Mouse (Mus musculus): Measurements from ENCODE around the gene Nubp2. TPM values are rescaled to one million over a fixed set of nuclear protein-coding genes. Genes with fewer than 3 reads are reported as not detected.
A peak's percentile ranks its signal among the peaks of the same experiment; 100 is the strongest.

Nubp2 gene
- polyA plus RNA-seq, 1 experiment from 2014 or later, result 53.2 TPM

GRCm38 (mm10) chr17:24878531-24878930 lies 7.6 kb downstream of the Nubp2 start:
- Histone ChIP-seq H3K4me2 (no peak overlapping the region), H3K36me3 (peaks cover 12% of the 10 kb centered on the region), H3K27ac (no peak overlapping the region), H3K4me1 (replicated peaks) (peaks cover 7% of the 10 kb centered on the region), H3K27me3 (no peaks in the 10 kb centered on the region; the same call in 1 of the 2 replicates), H3K4me3 (replicated peaks) (no peak overlapping the region), H3K9ac (replicated peaks) (no peak overlapping the region; the same call in 1 of the 2 replicates), H3K9me3 (no peaks in the 10 kb centered on the region)
- ATAC-seq (ENCODE audit: insufficient number of reproducible peaks, insufficient read depth, low FRiP score, low TSS enrichment, low read depth), result no peak
- 77% methylated on average over 8 of the region's 8 CpGs for WGBS

GRCm38 (mm10) chr17:24878117-24878397 lies 8.1 kb downstream of the Nubp2 start:
- H3K27me3 ChIP-seq, result no peaks in the 10 kb centered on the region; the same call in 1 of the 2 replicates
- no peak overlapping the region for H3K27ac ChIP-seq
- WGBS, result 25% methylated on average over 5 of the region's 5 CpGs
- H3K4me3 ChIP-seq (replicated peaks), result no peak overlapping the region
- peaks cover 8% of the 10 kb centered on the region for H3K36me3 ChIP-seq
- no peak overlapping the region for H3K4me2 ChIP-seq
- peak overlapping the region; percentile 42; the same call in 1 of the 2 replicates for H3K9ac ChIP-seq (replicated peaks)
- no peaks in the 10 kb centered on the region for H3K9me3 ChIP-seq
- peaks cover 7% of the 10 kb centered on the region for H3K4me1 ChIP-seq (replicated peaks)
- no peak for ATAC-seq (ENCODE audit: insufficient number of reproducible peaks, insufficient read depth, low FRiP score, low TSS enrichment, low read depth)

GRCm38 (mm10) chr17:24877336-24878116 lies 8.6 kb downstream of the Nubp2 start:
- Histone ChIP-seq H3K9ac (replicated peaks) (peak overlapping the region; percentile 42), H3K9me3 (no peaks in the 10 kb centered on the region), H3K36me3 (peaks cover 2% of the 10 kb centered on the region), H3K27ac (no peak overlapping the region), H3K27me3 (no peaks in the 10 kb centered on the region; the same call in 1 of the 2 replicates), H3K4me3 (replicated peaks) (no peak overlapping the region), H3K4me1 (replicated peaks) (peaks cover 7% of the 10 kb centered on the region), H3K4me2 (no peak overlapping the region)
- ATAC-seq (ENCODE audit: insufficient number of reproducible peaks, insufficient read depth, low FRiP score, low TSS enrichment, low read depth), result no peak
- WGBS, result 56% methylated on average over 10 of the region's 10 CpGs

- no peaks in the 10 kb centered on the region; the same call in 1 of the 2 replicates for H3K27me3 ChIP-seq
- no peaks in the 10 kb centered on the region for H3K36me3 ChIP-seq
- no peak overlapping the region for H3K9ac ChIP-seq (replicated peaks)
- ATAC-seq (ENCODE audit: insufficient number of reproducible peaks, insufficient read depth, low FRiP score, low TSS enrichment, low read depth), result no peak
- H3K4me2 ChIP-seq, result no peak overlapping the region
- WGBS, result 85% methylated on average over 8 of the region's 8 CpGs
- H3K4me3 ChIP-seq (replicated peaks), result no peak overlapping the region
- H3K9me3 ChIP-seq, result no peaks in the 10 kb centered on the region
- H3K27ac ChIP-seq, result no peak overlapping the region
- peaks cover 7% of the 10 kb centered on the region for H3K4me1 ChIP-seq (replicated peaks)
These were observed 11.2 kb downstream of the Nubp2 start for GRCm38 (mm10) chr17:24874989-24875388.

- Histone ChIP-seq H3K27me3 (no peaks in the 10 kb centered on the region; the same call in 1 of the 2 replicates), H3K9ac (replicated peaks) (no peak overlapping the region), H3K4me1 (replicated peaks) (peaks cover 7% of the 10 kb centered on the region), H3K36me3 (no peaks in the 10 kb centered on the region), H3K9me3 (no peaks in the 10 kb centered on the region), H3K4me2 (no peak overlapping the region), H3K4me3 (replicated peaks) (no peak overlapping the region), H3K27ac (no peak overlapping the region)
- 58% methylated on average over 1 of the region's 1 CpGs for WGBS
- ATAC-seq (ENCODE audit: insufficient number of reproducible peaks, insufficient read depth, low FRiP score, low TSS enrichment, low read depth), result no peak
These were observed 11.8 kb downstream of the Nubp2 start for GRCm38 (mm10) chr17:24874405-24874745.

- no peak overlapping the region for H3K4me3 ChIP-seq (replicated peaks)
- no peak for ATAC-seq (ENCODE audit: insufficient number of reproducible peaks, insufficient read depth, low FRiP score, low TSS enrichment, low read depth)
These were observed 12.3 kb downstream of the Nubp2 start for GRCm38 (mm10) chr17:24873695-24874404.

GRCm38 (mm10) chr17:24867914-24868313 lies 18.2 kb downstream of the Nubp2 start:
- no peak overlapping the region for H3K4me3 ChIP-seq (replicated peaks)
- no peaks in the 10 kb centered on the region for H3K9me3 ChIP-seq
- H3K4me1 ChIP-seq (replicated peaks), result no peaks in the 10 kb centered on the region
- no peak overlapping the region for H3K27ac ChIP-seq
- WGBS, result 91% methylated on average over 10 of the region's 10 CpGs
- no peak overlapping the region for H3K4me2 ChIP-seq
- H3K9ac ChIP-seq (replicated peaks), result no peak overlapping the region
- no peak for ATAC-seq (ENCODE audit: insufficient number of reproducible peaks, insufficient read depth, low FRiP score, low TSS enrichment, low read depth)
- no peaks in the 10 kb centered on the region for H3K27me3 ChIP-seq
- peaks cover 14% of the 10 kb centered on the region; the same call in 1 of the 2 replicates for H3K36me3 ChIP-seq

More at GRCm38 (mm10) chr17:24873695-24874404, 12.3 kb downstream of the Nubp2 start:
- H3K27me3 ChIP-seq, result no peaks in the 10 kb centered on the region; the same call in 1 of the 2 replicates
- H3K4me2 ChIP-seq, result no peak overlapping the region
- no peak overlapping the region for H3K27ac ChIP-seq
- H3K4me1 ChIP-seq (replicated peaks), result peaks cover 7% of the 10 kb centered on the region
- H3K36me3 ChIP-seq, result no peaks in the 10 kb centered on the region
- H3K9ac ChIP-seq (replicated peaks), result no peak overlapping the region
- WGBS, result 45% methylated on average over 4 of the region's 4 CpGs
- H3K9me3 ChIP-seq, result no peaks in the 10 kb centered on the region

GRCm38 (mm10) chr17:24865776-24866175 lies 20.4 kb downstream of the Nubp2 start, which contains the start of gene Igfals:
TSS of gene Igfals (plus strand) at chr17:24865997.
- 89% methylated on average over 8 of the region's 8 CpGs for WGBS
- H3K9me3 ChIP-seq, result no peaks in the 10 kb centered on the region

GRCm38 (mm10) chr17:24861785-24862184 lies 24.4 kb downstream of the Nubp2 start:
- Histone ChIP-seq H3K9ac (replicated peaks) (no peak overlapping the region), H3K36me3 (peaks cover 56% of the 10 kb centered on the region), H3K4me1 (replicated peaks) (no peaks in the 10 kb centered on the region), H3K4me3 (replicated peaks) (no peak overlapping the region), H3K9me3 (no peaks in the 10 kb centered on the region), H3K4me2 (no peak overlapping the region), H3K27ac (no peak overlapping the region), H3K27me3 (no peaks in the 10 kb centered on the region)
- 96% methylated on average over 3 of the region's 3 CpGs for WGBS
- ATAC-seq (ENCODE audit: insufficient number of reproducible peaks, insufficient read depth, low FRiP score, low TSS enrichment, low read depth), result no peak

More at GRCm38 (mm10) chr17:24865776-24866175, 20.4 kb downstream of the Nubp2 start, which contains the start of gene Igfals:
- no peak within 1 kb of the TSS for H3K27ac ChIP-seq
- no peak within 1 kb of the TSS for H3K9ac ChIP-seq (replicated peaks)
- H3K4me2 ChIP-seq, result no peak within 1 kb of the TSS
- H3K4me3 ChIP-seq (replicated peaks), result no peak within 1 kb of the TSS
- H3K27me3 ChIP-seq, result no peaks in the 10 kb centered on the region
- H3K36me3 ChIP-seq, result peaks cover 34% of the 10 kb centered on the region
- no peaks in the 10 kb centered on the region for H3K4me1 ChIP-seq (replicated peaks)
- ATAC-seq (ENCODE audit: insufficient number of reproducible peaks, insufficient read depth, low FRiP score, low TSS enrichment, low read depth), result no peak

GRCm38 (mm10) chr17:24860076-24860475 lies 26.1 kb downstream of the Nubp2 start:
- Histone ChIP-seq H3K4me1 (replicated peaks) (no peaks in the 10 kb centered on the region), H3K9ac (replicated peaks) (no peak overlapping the region), H3K27ac (no peak overlapping the region), H3K36me3 (peaks cover 68% of the 10 kb centered on the region), H3K4me3 (replicated peaks) (no peak overlapping the region), H3K9me3 (no peaks in the 10 kb centered on the region), H3K4me2 (no peak overlapping the region), H3K27me3 (no peaks in the 10 kb centered on the region)
- WGBS, result 90% methylated on average over 8 of the region's 8 CpGs
- no peak for ATAC-seq (ENCODE audit: insufficient number of reproducible peaks, insufficient read depth, low FRiP score, low TSS enrichment, low read depth)

- no peaks in the 10 kb centered on the region for H3K27me3 ChIP-seq
- H3K9ac ChIP-seq (replicated peaks), result peak overlapping the region; percentile 31; the same call in 1 of the 2 replicates
- WGBS, result 87% methylated on average over 6 of the region's 6 CpGs
- H3K36me3 ChIP-seq, result peaks cover 66% of the 10 kb centered on the region
- H3K4me3 ChIP-seq (replicated peaks), result no peak overlapping the region
- no peak for ATAC-seq (ENCODE audit: insufficient number of reproducible peaks, insufficient read depth, low FRiP score, low TSS enrichment, low read depth)
- H3K9me3 ChIP-seq, result no peaks in the 10 kb centered on the region
- no peaks in the 10 kb centered on the region for H3K4me1 ChIP-seq (replicated peaks)
- H3K4me2 ChIP-seq, result no peak overlapping the region
- no peak overlapping the region for H3K27ac ChIP-seq
These were observed 27.2 kb downstream of the Nubp2 start for GRCm38 (mm10) chr17:24858967-24859366.
